Mouse (Mus musculus): ENCODE results near the gene Ptprd.

- no peak for TF ChIP-seq HCFC1 (IDR thresholded peaks at IDR 0.05; ENCODE audit: borderline replicate concordance, insufficient read depth, low read length)
- TF ChIP-seq ZC3H11A (IDR thresholded peaks at IDR 0.05; ENCODE audit: borderline replicate concordance, low read depth, low read length): no peak
These were observed 2220.0 kb downstream of the Ptprd start for GRCm38 (mm10) chr4:75991621-75992245.
